Mouse (Mus musculus) cerebellum, adult 2 months (tissue): ENCODE results near the gene Slc17a8.

Experiments used
- CTCF ChIP-seq: fragments of 200-500 bp; IDR thresholded peaks from 2 replicates; pipeline ENCODE4 v1.5.1; 2011; ENCODE audit warnings: low read depth, mild to moderate bottlenecking, control low read depth, low read length, moderate library complexity, borderline replicate concordance; ENCODE audit not compliant: insufficient read depth
- POLR2A ChIP-seq: fragments of 200-500 bp; IDR thresholded peaks from 2 replicates; pipeline ENCODE4 v1.6.1; 2011; ENCODE audit warnings: low read length, control low read depth, borderline replicate concordance; ENCODE audit not compliant: insufficient read depth

DNA sequence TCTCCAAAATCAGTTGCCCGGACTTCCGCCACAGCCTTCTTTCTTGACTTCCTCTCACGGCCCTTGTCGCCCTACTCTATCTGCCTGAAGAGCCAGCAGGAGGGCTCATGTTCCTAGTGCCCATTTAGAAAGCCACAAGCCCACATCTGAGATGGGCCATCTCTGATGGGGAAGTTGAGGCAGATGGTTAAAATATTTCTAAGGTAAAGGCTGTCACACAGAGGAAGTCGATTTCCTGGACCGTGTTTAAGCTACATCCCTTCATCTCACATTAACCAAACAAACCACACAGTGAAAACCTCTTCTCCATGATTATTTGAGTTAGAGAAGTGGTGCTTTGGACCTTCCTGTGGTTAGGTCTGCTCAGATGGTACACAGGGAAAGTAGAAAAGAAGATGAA is 58.9 kb downstream of the Slc17a8 start:
- no peak for TF ChIP-seq POLR2A
- no peak for TF ChIP-seq CTCF
